Mouse (Mus musculus) G1E (cell line): ENCODE data around the gene Crocc.

Source experiments
- CTCF ChIP-seq: IDR thresholded peaks from 2 replicates; pipeline ENCODE4 v1.5.1; 2012; ENCODE audit warnings: low read depth, low read length, inconsistent platforms, mixed read lengths
- GATA1 ChIP-seq: IDR thresholded peaks from 2 replicates; pipeline ENCODE4 v1.6.1; 2012; ENCODE audit warnings: borderline replicate concordance, low read length, inconsistent platforms, mixed read lengths

DNA sequence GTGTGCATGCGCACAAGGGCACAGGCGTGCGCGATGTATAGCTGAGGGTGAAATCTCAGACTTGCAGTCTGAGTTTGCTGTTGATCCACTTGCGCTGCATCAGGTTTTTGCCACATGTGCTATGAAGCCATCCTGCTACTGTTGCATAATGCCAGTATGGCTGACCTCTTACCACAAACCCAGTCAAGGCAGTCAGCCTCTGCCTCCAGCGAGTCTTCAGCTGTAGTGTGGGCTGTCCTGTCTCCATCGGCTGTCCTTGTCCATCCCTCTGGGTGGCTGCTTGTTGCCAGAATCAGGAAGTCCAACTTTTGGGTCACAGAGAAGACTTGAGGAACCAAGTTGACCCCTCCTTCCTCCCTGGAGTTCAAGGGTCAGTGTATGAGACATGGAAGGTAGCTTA is 85.0 kb downstream of the Crocc start:
- TF ChIP-seq CTCF (no peak), GATA1 (no peak)
